Mouse (Mus musculus) layer of hippocampus, adult 2 months (tissue): Measurements from ENCODE around the gene Plpp1. TPM values are rescaled to one million over a fixed set of nuclear protein-coding genes. Genes with fewer than 3 reads are reported as not detected.

Experiments used
- DNase-seq, 2 experiments: peaks; one replicate each; pipeline ENCODE4 v3.0.0; 2022; ENCODE audit warnings: low spot score in 2 of 2
- H3K27ac ChIP-seq: fragments of 200-600 bp; 2 replicates; pipeline ENCODE4 v1.8.1; 2022
- H3K4me3 ChIP-seq: fragments of 200-600 bp; 2 replicates; pipeline ENCODE4 v1.8.1; 2022; ENCODE audit warnings: mild to moderate bottlenecking
- CTCF ChIP-seq: fragments of 200-600 bp; conservative IDR thresholded peaks from 2 replicates; pipeline ENCODE4 v1.8.1; 2022; ENCODE audit warnings: antibody characterized with exemption, mild to moderate bottlenecking, moderate library complexity
- total RNA-seq, 2 experiments: library from RNA; stranded (reverse); gene quantifications; 2 replicates each; pipeline ENCODE4 v1.2.3; 2021

The Plpp1 gene
- total RNA-seq, 2 experiments from 2014 or later, result 30.4 to 30.8 TPM

- no peak for DNase-seq
- H3K27ac ChIP-seq, result no peak overlapping the region
- TF ChIP-seq CTCF, result no peak
- no peak overlapping the region for H3K4me3 ChIP-seq
Observed at GRCm38 (mm10) chr13:112762548-112762947, 38.0 kb upstream of the Plpp1 start.

- Histone ChIP-seq H3K27ac (no peak overlapping the region), H3K4me3 (no peak overlapping the region)
- TF ChIP-seq CTCF, result no peak
- DNase-seq, result no peak
Observed at GRCm38 (mm10) chr13:112763531-112764091, 37.0 kb upstream of the Plpp1 start.

- H3K27ac ChIP-seq, result no peak overlapping the region
- no peak overlapping the region for H3K4me3 ChIP-seq
- no peak for TF ChIP-seq CTCF
- no peak for DNase-seq
Observed at GRCm38 (mm10) chr13:112764556-112764955, 36.0 kb upstream of the Plpp1 start.

- H3K4me3 ChIP-seq, result no peak overlapping the region
- DNase-seq, result no peak
- TF ChIP-seq CTCF, result no peak
- H3K27ac ChIP-seq, result no peak overlapping the region
Observed at GRCm38 (mm10) chr13:112765654-112766053, 34.9 kb upstream of the Plpp1 start.

GRCm38 (mm10) chr13:112770528-112771328 lies 29.9 kb upstream of the Plpp1 start:
- H3K27ac ChIP-seq, result no peak overlapping the region
- no peak overlapping the region for H3K4me3 ChIP-seq
- no peak for DNase-seq
- no peak for TF ChIP-seq CTCF

DNA sequence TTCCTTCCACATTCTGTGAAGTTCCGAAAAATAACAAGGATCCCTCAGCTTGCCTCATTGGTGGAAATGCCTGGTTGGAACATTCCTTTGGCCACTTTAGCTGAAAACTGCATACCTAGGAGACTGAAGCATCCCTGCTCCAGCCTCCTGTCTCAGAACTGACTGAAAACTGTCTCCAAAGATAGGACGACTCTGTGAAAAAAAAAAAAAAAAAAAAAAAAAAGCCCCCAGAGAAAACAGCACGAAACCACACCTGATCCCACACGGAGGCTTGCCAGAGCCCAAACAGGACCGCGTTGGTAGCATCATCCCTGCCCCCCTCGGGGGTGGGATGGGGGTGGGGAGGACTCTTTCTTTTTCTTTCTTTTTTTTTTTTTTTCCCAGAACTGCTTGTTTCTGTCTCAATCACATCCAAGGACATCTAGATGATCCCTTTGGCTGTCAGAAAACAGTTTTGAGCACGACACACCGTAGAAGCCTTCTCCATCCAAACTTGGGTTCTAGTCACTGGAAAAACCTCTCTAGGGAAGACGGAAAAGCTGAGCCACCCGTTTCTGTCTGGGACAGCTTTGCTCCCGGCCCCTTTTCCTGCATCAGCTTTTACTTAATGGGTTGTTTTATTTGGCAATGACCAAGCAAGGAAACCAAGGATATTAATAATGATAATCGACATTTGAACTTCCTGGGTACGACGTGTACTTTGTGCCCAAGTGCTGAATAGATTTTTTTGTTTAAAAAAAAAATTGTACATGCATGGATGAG lies 29.0 kb upstream of the Plpp1 start:
- no peak overlapping the region for H3K27ac ChIP-seq
- TF ChIP-seq CTCF, result no peak
- no peak for DNase-seq
- no peak overlapping the region for H3K4me3 ChIP-seq

- TF ChIP-seq CTCF, result peak; percentile 20; the same call in 1 of the 2 replicates
- DNase-seq, result no peak
- Histone ChIP-seq H3K4me3 (no peak overlapping the region), H3K27ac (no peak overlapping the region)
Observed at GRCm38 (mm10) chr13:112772252-112772651, 28.3 kb upstream of the Plpp1 start.

- no peak overlapping the region for H3K4me3 ChIP-seq
- H3K27ac ChIP-seq, result no peak overlapping the region
- no peak for TF ChIP-seq CTCF
- no peak for DNase-seq
Observed at GRCm38 (mm10) chr13:112772861-112773260, 27.7 kb upstream of the Plpp1 start.

GRCm38 (mm10) chr13:112773991-112774675 lies 26.5 kb upstream of the Plpp1 start:
- Histone ChIP-seq H3K27ac (no peak overlapping the region), H3K4me3 (no peak overlapping the region)
- no peak for DNase-seq
- TF ChIP-seq CTCF, result no peak

DNA sequence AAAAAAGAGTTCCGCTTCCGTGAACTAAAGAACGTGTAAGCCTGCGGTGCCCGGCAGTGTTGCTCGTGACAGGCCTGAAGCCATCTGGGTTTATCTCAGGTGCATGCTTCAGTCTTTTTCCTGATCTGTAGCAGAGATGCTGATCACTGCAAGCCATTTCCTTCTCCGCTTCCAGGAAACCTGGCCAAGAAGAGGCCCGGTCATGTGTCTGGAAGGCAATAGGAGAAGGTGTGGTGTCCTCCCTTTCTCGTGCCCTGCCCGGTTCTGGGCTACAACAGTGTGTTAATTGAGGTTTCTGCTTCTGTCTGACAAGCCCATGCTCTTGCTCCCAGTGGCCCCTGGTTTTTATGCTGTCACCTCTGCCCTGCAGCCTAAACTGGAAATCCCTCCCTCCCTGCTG lies 24.7 kb upstream of the Plpp1 start:
- no peak for TF ChIP-seq CTCF
- Histone ChIP-seq H3K27ac (no peak overlapping the region), H3K4me3 (no peak overlapping the region)
- no peak for DNase-seq

- no peak for TF ChIP-seq CTCF
- no peak for DNase-seq
- H3K27ac ChIP-seq, result no peak overlapping the region
- no peak overlapping the region for H3K4me3 ChIP-seq
Observed at GRCm38 (mm10) chr13:112778407-112778806, 22.2 kb upstream of the Plpp1 start.

DNA sequence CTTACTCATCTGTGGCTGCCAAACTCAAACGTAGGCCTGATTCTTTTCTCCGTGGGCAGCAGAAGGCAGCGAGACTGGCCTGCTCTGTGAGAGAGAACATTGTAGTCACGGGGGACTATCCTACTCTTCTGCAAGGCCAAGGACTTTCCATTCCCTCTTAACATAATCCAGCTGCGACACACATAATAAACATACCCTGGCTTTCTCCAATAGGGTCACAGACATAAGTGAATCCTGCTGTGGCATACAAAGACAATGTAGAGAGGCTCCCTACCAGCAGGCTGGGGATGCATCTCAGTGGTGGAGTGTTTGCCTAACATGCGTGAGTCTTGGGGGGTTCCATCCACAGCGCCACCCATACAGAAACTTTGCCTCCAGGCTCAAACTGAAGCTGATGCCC lies 15.3 kb upstream of the Plpp1 start:
- no peak overlapping the region for H3K27ac ChIP-seq
- TF ChIP-seq CTCF, result no peak
- no peak for DNase-seq
- no peak overlapping the region for H3K4me3 ChIP-seq

GRCm38 (mm10) chr13:112786142-112786541 lies 14.4 kb upstream of the Plpp1 start:
- no peak for DNase-seq
- no peak overlapping the region for H3K27ac ChIP-seq
- TF ChIP-seq CTCF, result no peak
- H3K4me3 ChIP-seq, result no peak overlapping the region
